ENCODE assay signal across 8 mouse cellular contexts in genomic region chr11:69948066-69948762, GRCm38 (mm10). TPM values are rescaled to one million over a fixed set of nuclear protein-coding genes. Genes with fewer than 3 reads are reported as not detected.
DNase-seq lines count a peak whose midpoint lies in the region; ATAC-seq and TF ChIP-seq lines count a peak whose summit lies in the region.

Gene Slc2a4 (minus strand): TSS chr11:69948188.

- no peaks in the 10 kb centered on the region for H3K9me3 ChIP-seq in stomach, embryonic 16.5 days (replicated peaks; ENCODE audit: control insufficient read depth, low read length)

- H3K9ac ChIP-seq in liver, adult 2 months (ENCODE audit: low read depth, low read length), result no peak within 1 kb of the TSS; the same call in 1 of the 2 replicates
- H3K9ac ChIP-seq in stomach, embryonic 16.5 days (ENCODE audit: low read length), result peak within 1 kb of the TSS; percentile 68

- DNase-seq in B cell, adult 2 months, result peak; percentile 87 to 90
- DNase-seq in adrenal gland, adult 2 months, result peak; percentile 95
- DNase-seq in embryo, embryonic 9.5 days (ENCODE audit: extremely low spot score), result peak; percentile 97
- peak; percentile 94 for DNase-seq in heart, adult 18-20 months
- DNase-seq in kidney, adult 11 months, result peak; percentile 91
- peak; percentile 63 for DNase-seq in liver, adult 2 months (ENCODE audit: extremely low read depth, low read depth, low spot score)

- H3K27me3 ChIP-seq in liver, adult 2 months (ENCODE audit: control insufficient read depth, insufficient read depth, low read length), result no peaks in the 10 kb centered on the region
- no peaks in the 10 kb centered on the region for H3K27me3 ChIP-seq in stomach, embryonic 16.5 days (ENCODE audit: control insufficient read depth, insufficient read depth, low read length)

- H3K4me1 ChIP-seq in liver, adult 2 months (ENCODE audit: control insufficient read depth, insufficient read depth, low read length), result peaks cover 3% of the 10 kb centered on the region; the same call in 1 of the 2 replicates
- peaks cover 26% of the 10 kb centered on the region for H3K4me1 ChIP-seq in stomach, embryonic 16.5 days (ENCODE audit: control insufficient read depth, insufficient read depth, low read length)

- H3K4me3 ChIP-seq in liver, adult 2 months (ENCODE audit: insufficient read depth, low read depth, low read length), result peak within 1 kb of the TSS; percentile 49; the same call in 1 of the 2 replicates
- peak within 1 kb of the TSS; percentile 65 for H3K4me3 ChIP-seq in stomach, embryonic 16.5 days (replicated peaks; ENCODE audit: low read length)

- H3K36me3 ChIP-seq in liver, adult 2 months (ENCODE audit: control insufficient read depth, insufficient read depth, low read length), result no peaks in the 10 kb centered on the region
- H3K36me3 ChIP-seq in stomach, embryonic 16.5 days (ENCODE audit: control insufficient read depth, insufficient read depth, low read length), result 0 out of 2 replicates have a peak, but pooled peaks cover 8% of the 10 kb centered on the region

- ATAC-seq in monocyte, adult 5-6 weeks (replicated peaks; ENCODE audit: insufficient number of reproducible peaks, low FRiP score, low TSS enrichment, poor library complexity, severe bottlenecking), result peak; percentile 71
- peak; percentile 94 for ATAC-seq in stomach, embryonic 16.5 days (ENCODE audit: insufficient read depth, low FRiP score)

- no peak for TF ChIP-seq CTCF in liver, adult 2 months (IDR thresholded peaks at IDR 0.05; ENCODE audit: low read depth, low read length)

- H3K27ac ChIP-seq in liver, adult 2 months (replicated peaks; ENCODE audit: insufficient read depth, low read depth, low read length), result no peak within 1 kb of the TSS; the same call in 1 of the 2 replicates
- peak within 1 kb of the TSS; percentile 87 for H3K27ac ChIP-seq in stomach, embryonic 16.5 days (ENCODE audit: low read length)

- WGBS in liver, adult 2 months, result 1% methylated on average over 34 of the region's 34 CpGs
- WGBS in stomach, embryonic 16.5 days, result under 1% methylated on average over 34 of the region's 34 CpGs

- peak within 1 kb of the TSS; percentile 77 for H3K4me2 ChIP-seq in stomach, embryonic 16.5 days (ENCODE audit: low read depth, low read length)

- H3K79me2 ChIP-seq in liver, adult 2 months (ENCODE audit: control insufficient read depth, insufficient read depth, low read length), result no peaks in the 10 kb centered on the region

- TF ChIP-seq POLR2A in liver, adult 2 months (IDR thresholded peaks at IDR 0.05; ENCODE audit: extremely low read depth, insufficient read depth, low read length), result no peak

RNA-seq across cellular contexts. Expression of gene Slc2a4, which starts in this region (rescaled TPM):
- 100 to 1,000 TPM in 1 of 2 experiments, 10 to 100 TPM in 1; 84.2 to 119 TPM for total RNA-seq in adrenal gland, adult 2 months (2021)
- 138 and 142 TPM in 2 replicates for polyA plus RNA-seq in adrenal gland, adult 2 months (2012; rRNA removed)
- 100 to 1,000 TPM; 402 to 439 TPM for total RNA-seq in heart, adult 18-20 months (2021)
- 0.60 and 0.83 TPM in 2 replicates for total RNA-seq in liver, adult 2 months (2014; rRNA removed)
- 0.39 and 0.58 TPM in 2 replicates for polyA plus RNA-seq in liver, adult 2 months (2012; rRNA removed)
- total RNA-seq in monocyte, adult 5-6 weeks (2017), result not detected in 3 replicates
- polyA plus RNA-seq in stomach, embryonic 16.5 days (2015; fragmentation: Nextera tagmentation; extraction: Ambion mirVana), result 38.3 and 39.1 TPM in 2 replicates

Comparison
In these comparisons a context has a peak if more than half of its experiments do, and no peak if none do; other contexts are left out.
1. RNA of gene Slc2a4 (total RNA-seq): 402 to 439 TPM in heart, adult 18-20 months and 84.2 to 119 TPM in adrenal gland, adult 2 months; 0.60 to 0.83 TPM in liver, adult 2 months and not detected in monocyte, adult 5-6 weeks; every median in the first group is over 10 times any median in the second.
2. RNA of gene Slc2a4 (polyA plus RNA-seq): 138 to 142 TPM in adrenal gland, adult 2 months and 38.3 to 39.1 TPM in stomach, embryonic 16.5 days; 0.39 to 0.58 TPM in liver, adult 2 months; every median in the first group is over 10 times any median in the second.
3. Peak in DNase-seq and H3K4me3 ChIP-seq in liver, adult 2 months; RNA of the gene not detected or under 1 TPM.
4. Peak in ATAC-seq in monocyte, adult 5-6 weeks; RNA of the gene not detected or under 1 TPM.
5. Peak in every context shown above with its lines, with median percentiles within 50 percentile points of each other: DNase-seq.